Mouse (Mus musculus): ENCODE measurements at regions not wholly inside any gene's neighbourhood (a gene's known extent, or its start where the extent isn't known, plus 50 kb on each side); places are given as distances from the start of the nearest gene placed in this dataset.

DNA sequence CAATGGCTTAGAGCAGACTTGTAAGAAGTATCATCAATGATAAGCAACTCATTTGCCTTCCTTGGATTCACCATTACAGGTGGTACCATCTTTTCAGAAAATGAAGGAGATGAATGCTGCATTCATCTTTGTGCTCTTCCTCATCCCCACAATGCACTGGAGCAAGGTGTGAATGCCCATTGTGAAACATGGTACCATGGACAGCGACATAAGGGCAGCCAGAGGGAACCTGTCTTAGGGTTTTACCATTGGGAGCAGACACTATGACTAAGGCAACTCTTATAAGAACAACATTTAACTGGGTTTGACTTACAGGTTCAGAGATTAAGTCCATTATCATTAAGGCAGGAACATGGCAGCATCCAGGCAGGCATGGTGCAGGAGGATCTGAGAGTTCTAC lies 60.1 kb upstream of the Kcnj6 start:
- no peak overlapping the region for H3K4me2 ChIP-seq (ENCODE audit: low read depth)
- H3K27me3 ChIP-seq (ENCODE audit: control insufficient read depth, insufficient read depth, insufficient read length) = no peaks in the 10 kb centered on the region
- no peak for TF ChIP-seq TCF12 (IDR thresholded peaks at IDR 0.05; ENCODE audit: insufficient read depth, poor library complexity, severe bottlenecking)
- TF ChIP-seq REST (IDR thresholded peaks at IDR 0.05; ENCODE audit: insufficient read depth, insufficient read length) = peak; percentile 81
- H3ac ChIP-seq (ENCODE audit: control insufficient read depth, insufficient read length) = no peak overlapping the region
- H3K79me2 ChIP-seq (ENCODE audit: control insufficient read depth, insufficient read depth) = no peaks in the 10 kb centered on the region
- H3K36me3 ChIP-seq (ENCODE audit: control insufficient read depth, insufficient read depth) = no peaks in the 10 kb centered on the region
- no peak overlapping the region for H3K4me3 ChIP-seq

DNA sequence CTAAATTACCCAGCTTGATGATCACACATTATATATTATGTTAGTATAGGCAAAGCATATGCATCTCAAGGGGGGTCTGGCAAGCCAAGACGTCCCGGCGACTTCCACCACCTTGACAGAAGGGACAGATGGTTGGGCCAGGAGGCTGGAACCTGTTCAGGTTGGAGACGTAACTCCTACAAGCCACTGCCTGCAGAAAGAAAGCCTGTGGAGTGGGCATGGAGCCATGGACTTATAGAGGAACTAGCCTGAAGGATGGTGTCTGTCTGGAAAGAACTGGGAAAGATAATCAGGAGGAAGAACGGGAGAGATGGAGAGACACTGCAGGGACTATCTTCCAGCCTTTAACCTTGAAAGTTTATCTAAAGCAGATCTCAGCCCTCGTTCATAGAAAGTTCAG lies 66.9 kb upstream of the Kcnj6 start:
- H3K27me3 ChIP-seq (ENCODE audit: control insufficient read depth, insufficient read depth, insufficient read length) = no peaks in the 10 kb centered on the region
- H3K36me3 ChIP-seq (ENCODE audit: control insufficient read depth, insufficient read depth) = no peaks in the 10 kb centered on the region
- H3ac ChIP-seq (ENCODE audit: control insufficient read depth, insufficient read length) = no peak overlapping the region
- no peak for TF ChIP-seq MYOD1 (IDR thresholded peaks at IDR 0.05; ENCODE audit: control insufficient read depth in 1 of 3, insufficient read length in 2 of 3, low read depth in 2 of 3)
- no peak overlapping the region for H3K4me3 ChIP-seq
- no peak overlapping the region for H3K4me2 ChIP-seq (ENCODE audit: low read depth)
- no peaks in the 10 kb centered on the region for H3K79me2 ChIP-seq (ENCODE audit: control insufficient read depth, insufficient read depth)

DNA sequence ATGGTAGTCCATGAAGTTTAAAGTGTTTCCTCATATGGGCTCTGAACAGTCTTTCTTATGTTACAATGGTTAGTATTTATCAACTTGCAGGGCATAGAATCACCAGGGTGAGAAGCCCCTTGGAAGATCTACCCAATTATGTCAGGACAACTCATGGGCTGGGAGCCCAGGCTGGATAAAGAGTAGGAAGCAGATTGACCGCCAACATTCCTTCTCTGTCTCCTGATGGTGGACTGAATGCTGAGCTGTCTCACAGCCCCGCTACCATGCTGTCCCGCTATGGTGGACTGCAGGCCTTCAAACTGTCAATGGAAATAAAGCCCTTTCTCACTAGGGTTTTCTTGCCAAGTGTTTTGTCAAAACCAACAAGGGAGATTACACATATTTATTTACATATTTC lies 69.2 kb upstream of the Kcnj6 start:
- Histone ChIP-seq H3K79me2 (ENCODE audit: control insufficient read depth, insufficient read depth) (no peaks in the 10 kb centered on the region), H3K4me2 (ENCODE audit: low read depth) (no peak overlapping the region), H3ac (ENCODE audit: control insufficient read depth, insufficient read length) (no peak overlapping the region), H3K36me3 (ENCODE audit: control insufficient read depth, insufficient read depth) (no peaks in the 10 kb centered on the region), H3K27me3 (ENCODE audit: control insufficient read depth, insufficient read depth, insufficient read length) (no peaks in the 10 kb centered on the region), H3K4me3 (no peak overlapping the region)
- TF ChIP-seq USF1 (IDR thresholded peaks at IDR 0.05; ENCODE audit: low read depth) = no peak
- TF ChIP-seq TCF3 (IDR thresholded peaks at IDR 0.05; ENCODE audit: insufficient read length, low read depth) = no peak
- no peak for TF ChIP-seq REST (IDR thresholded peaks at IDR 0.05; ENCODE audit: insufficient read depth, insufficient read length)
- TF ChIP-seq CEBPB (IDR thresholded peaks at IDR 0.05; ENCODE audit: insufficient read depth, poor library complexity, severe bottlenecking) = no peak
- TF ChIP-seq MAX (IDR thresholded peaks at IDR 0.05; ENCODE audit: low read depth) = no peak
- no peak for TF ChIP-seq MYOG (IDR thresholded peaks at IDR 0.05; ENCODE audit: control insufficient read depth in 1 of 3, insufficient read depth in 1 of 3, insufficient read length in 2 of 3, low read depth in 2 of 3)
- no peak for TF ChIP-seq MYOD1 (IDR thresholded peaks at IDR 0.05; ENCODE audit: control insufficient read depth in 1 of 3, insufficient read length in 2 of 3, low read depth in 2 of 3)
- no peak for TF ChIP-seq POLR2A (IDR thresholded peaks at IDR 0.05; ENCODE audit: insufficient read length, low read depth)
- no peak for TF ChIP-seq E2F4 (IDR thresholded peaks at IDR 0.05; ENCODE audit: insufficient read depth)
- no peak for TF ChIP-seq SRF (IDR thresholded peaks at IDR 0.05; ENCODE audit: control insufficient read depth, insufficient read length, low read depth)
- TF ChIP-seq TCF12 (IDR thresholded peaks at IDR 0.05; ENCODE audit: insufficient read depth, poor library complexity, severe bottlenecking) = no peak
- no peak for TF ChIP-seq POLR2AphosphoS2 (IDR thresholded peaks at IDR 0.05; ENCODE audit: insufficient read length, low read depth)

DNA sequence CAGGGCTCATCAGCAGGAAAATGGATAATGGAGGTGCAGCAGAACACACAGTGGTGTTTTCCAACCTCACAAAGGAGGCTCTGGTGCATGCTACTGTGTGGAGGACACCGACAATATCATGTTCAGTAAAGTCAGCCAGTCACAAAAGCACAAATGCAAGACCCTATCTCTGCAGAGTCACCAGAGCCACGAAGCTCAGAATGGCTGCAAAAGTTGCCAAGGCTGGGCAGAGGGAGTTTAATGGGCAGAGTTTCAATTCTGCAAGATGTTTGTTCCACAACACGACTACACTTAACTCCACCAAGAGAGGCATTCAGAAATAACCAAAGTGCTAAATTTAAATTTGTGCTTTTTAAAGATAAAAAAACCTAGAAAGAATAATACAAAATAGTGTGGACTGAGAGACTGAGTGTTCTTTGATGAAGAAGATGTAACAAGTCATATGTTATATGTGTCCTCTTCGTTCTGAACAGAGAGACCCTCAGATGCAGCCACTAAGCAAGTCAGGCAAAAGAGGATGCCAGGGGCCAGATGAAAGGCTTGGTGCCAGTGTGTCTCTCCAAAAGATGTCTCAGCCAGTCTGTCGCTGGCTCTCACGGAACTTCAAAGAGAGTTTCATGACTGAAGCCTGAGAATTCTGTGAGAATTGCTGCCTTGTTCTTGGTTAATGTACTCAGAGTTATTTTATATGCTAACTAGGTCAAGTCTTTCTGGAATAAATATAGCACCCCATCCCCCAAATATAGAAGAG lies 95.1 kb upstream of the Kcnj6 start:
- H3ac ChIP-seq (ENCODE audit: control insufficient read depth, insufficient read length) = no peak overlapping the region
- no peak overlapping the region for H3K4me2 ChIP-seq (ENCODE audit: low read depth)
- no peak overlapping the region for H3K4me3 ChIP-seq
- H3K79me2 ChIP-seq (ENCODE audit: control insufficient read depth, insufficient read depth) = no peaks in the 10 kb centered on the region
- H3K36me3 ChIP-seq (ENCODE audit: control insufficient read depth, insufficient read depth) = no peaks in the 10 kb centered on the region
- no peaks in the 10 kb centered on the region for H3K27me3 ChIP-seq (ENCODE audit: control insufficient read depth, insufficient read depth, insufficient read length)
- TF ChIP-seq TCF12 (IDR thresholded peaks at IDR 0.05; ENCODE audit: insufficient read depth, poor library complexity, severe bottlenecking) (no peak), SRF (IDR thresholded peaks at IDR 0.05; ENCODE audit: control insufficient read depth, insufficient read length, low read depth) (no peak), MYOG (IDR thresholded peaks at IDR 0.05; ENCODE audit: control insufficient read depth in 1 of 3, insufficient read depth in 1 of 3, insufficient read length in 2 of 3, low read depth in 2 of 3) (no peak), CEBPB (IDR thresholded peaks at IDR 0.05; ENCODE audit: insufficient read depth, poor library complexity, severe bottlenecking) (no peak), USF1 (IDR thresholded peaks at IDR 0.05; ENCODE audit: low read depth) (no peak)

DNA sequence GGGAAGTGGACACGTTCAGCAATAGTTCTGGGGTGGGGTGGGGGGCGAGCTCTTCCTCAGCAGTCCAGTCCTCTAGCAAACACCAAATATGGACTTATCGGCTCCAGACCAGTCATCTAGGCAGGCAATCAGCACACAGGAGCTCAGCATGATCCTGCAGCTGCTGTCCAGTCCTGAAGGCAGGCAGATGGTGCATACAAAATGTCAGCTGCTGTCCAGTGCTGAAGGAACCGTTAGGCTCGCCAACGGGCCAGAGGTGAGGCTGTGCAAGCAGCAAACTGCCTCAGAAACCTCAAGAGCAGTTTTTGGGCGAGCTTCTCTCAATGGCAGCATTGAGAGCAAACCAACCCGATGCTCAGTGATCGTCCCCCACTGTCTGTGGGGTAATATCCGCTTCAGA lies 96.3 kb upstream of the Kcnj6 start:
- H3K79me2 ChIP-seq (ENCODE audit: control insufficient read depth, insufficient read depth) = no peaks in the 10 kb centered on the region
- H3ac ChIP-seq (ENCODE audit: control insufficient read depth, insufficient read length) = no peak overlapping the region
- H3K4me3 ChIP-seq = no peak overlapping the region
- peak; percentile 86 for TF ChIP-seq MAX (IDR thresholded peaks at IDR 0.05; ENCODE audit: low read depth)
- TF ChIP-seq REST (IDR thresholded peaks at IDR 0.05; ENCODE audit: insufficient read depth, insufficient read length) = peak; percentile 100
- peak in 2 of 3 experiments; percentile 34 to 73 for TF ChIP-seq MYOD1 (IDR thresholded peaks at IDR 0.05; ENCODE audit: control insufficient read depth in 1 of 3, insufficient read length in 2 of 3, low read depth in 2 of 3)
- peak in 2 of 3 experiments; percentile 49 to 74 for TF ChIP-seq MYOG (IDR thresholded peaks at IDR 0.05; ENCODE audit: control insufficient read depth in 1 of 3, insufficient read depth in 1 of 3, insufficient read length in 2 of 3, low read depth in 2 of 3)
- TF ChIP-seq POLR2A (IDR thresholded peaks at IDR 0.05; ENCODE audit: insufficient read length, low read depth) = no peak
- TF ChIP-seq SRF (IDR thresholded peaks at IDR 0.05; ENCODE audit: control insufficient read depth, insufficient read length, low read depth) = peak; percentile 54
- no peaks in the 10 kb centered on the region for H3K27me3 ChIP-seq (ENCODE audit: control insufficient read depth, insufficient read depth, insufficient read length)
- H3K36me3 ChIP-seq (ENCODE audit: control insufficient read depth, insufficient read depth) = no peaks in the 10 kb centered on the region
- no peak overlapping the region for H3K4me2 ChIP-seq (ENCODE audit: low read depth)
